Mouse (Mus musculus) liver, embryonic 14.5 days (tissue): ENCODE results near the gene Grin2c. TPM values are rescaled to one million over a fixed set of nuclear protein-coding genes. Genes with fewer than 3 reads are reported as not detected.

ENCODE experiments used
- ATAC-seq: fragments of 200-750 bp; cut with Nextera tagmentation; 2 replicates; pipeline ENCODE4 v1.8.0; 2017; ENCODE audit warnings: moderate number of reproducible peaks, mild to moderate bottlenecking, moderate library complexity; ENCODE audit not compliant: insufficient read depth
- DNase-seq, 3 experiments: peaks; one replicate each; pipeline ENCODE4 v3.0.0-alpha.2; 2012 to 2013; ENCODE audit warnings: low read depth in 3 of 3, low spot score in 3 of 3
- H3K27ac ChIP-seq: fragments of 300-500 bp; sonication (generic); 2 replicates; pipeline ENCODE4 v1.5.1; 2014; ENCODE audit warnings: moderate library complexity, mild to moderate bottlenecking, control low read depth, inconsistent platforms
- H3K27me3 ChIP-seq: fragments of 300-500 bp; sonication (generic); 2 replicates; pipeline ENCODE4 v1.6.1; 2014; ENCODE audit warnings: mild to moderate bottlenecking, low read length, moderate library complexity; ENCODE audit not compliant: control insufficient read depth, insufficient read depth
- H3K36me3 ChIP-seq: fragments of 300-500 bp; sonication (generic); replicated peaks from 2 replicates; pipeline ENCODE4 v1.6.1; 2014; ENCODE audit warnings: low read depth; ENCODE audit not compliant: control insufficient read depth, insufficient read depth
- H3K4me1 ChIP-seq, 2 experiments: fragments of 200-500 bp in 1 of 2; fragments of 300-500 bp in 1 of 2; sonication (generic) in 1 of 2; replicated peaks; 2 replicates each; pipeline ENCODE4 v1.6.1; 2012 to 2014; ENCODE audit warnings: antibody characterized with exemption in 1 of 2, inconsistent platforms in 1 of 2, low read length in 1 of 2; ENCODE audit not compliant: control insufficient read depth in 2 of 2, insufficient read depth in 2 of 2
- H3K4me2 ChIP-seq: fragments of 300-500 bp; sonication (generic); 2 replicates; pipeline ENCODE4 v1.6.1; 2014; ENCODE audit warnings: low read depth, mild to moderate bottlenecking, control low read depth, moderate library complexity
- H3K4me3 ChIP-seq, 2 experiments: fragments of 200-500 bp in 1 of 2; fragments of 300-500 bp in 1 of 2; sonication (generic) in 1 of 2; 2 replicates each; pipeline ENCODE4 v1.5.1; 2012 to 2014; ENCODE audit warnings: low read depth in 2 of 2, low read length in 2 of 2, mild to moderate bottlenecking in 2 of 2, control low read depth in 1 of 2, inconsistent platforms in 1 of 2, moderate library complexity in 1 of 2; ENCODE audit not compliant: insufficient read depth in 1 of 2
- H3K9ac ChIP-seq: fragments of 300-500 bp; sonication (generic); replicated peaks from 2 replicates; pipeline ENCODE4 v1.6.1; 2014; ENCODE audit warnings: mild to moderate bottlenecking, control low read depth, moderate library complexity
- H3K9me3 ChIP-seq: fragments of 300-500 bp; sonication (generic); 2 replicates; pipeline ENCODE4 v1.6.1; 2016; ENCODE audit warnings: low read length, mixed read lengths; ENCODE audit not compliant: control insufficient read depth
- CTCF ChIP-seq: IDR thresholded peaks from 2 replicates; pipeline ENCODE4 v1.5.1; 2016; ENCODE audit warnings: antibody characterized with exemption, low read depth, control low read depth
- EP300 ChIP-seq: IDR thresholded peaks from 2 replicates; pipeline ENCODE4 v1.6.1; 2016; ENCODE audit warnings: antibody characterized with exemption, low read depth
- WGBS: fragments of 180-500 bp; shearing (Covaris S2); extraction: QIAGEN DNeasy Blood & Tissue Kit; methylation state at CpG from one replicate; pipeline ENCODE4 v1.1.7; 2014; ENCODE audit not compliant: insufficient replicate concordance; 5-methylcytosine and 5-hydroxymethylcytosine counted together
- polyA plus RNA-seq, 2 experiments: library from polyadenylated mRNA; depleted of rRNA in 1 of 2; stranded (reverse) in 1 of 2; unstranded in 1 of 2; fragments of >200 nt; fragmentation: Nextera tagmentation in 1 of 2; extraction: Ambion mirVana in 1 of 2; gene quantifications; 2 replicates each; pipeline versions ENCODE4 v1.2.1 to v1.2.3; 2012 to 2014

The Grin2c gene
- polyA plus RNA-seq, 2 experiments: 0.05 to 0.17 TPM

- DNase-seq (no peak), ATAC-seq (no peak)
- peaks cover 0 to 11% of the 10 kb centered on the region in 2 experiments; a peak in 2 of 4 replicates for H3K4me1 ChIP-seq
- no peak for TF ChIP-seq EP300
- TF ChIP-seq CTCF: no peak
- no peaks in the 10 kb centered on the region for H3K9me3 ChIP-seq
- WGBS: 44% methylated on average over 5 of the region's 5 CpGs
- no peak overlapping the region for H3K27ac ChIP-seq
- no peak overlapping the region for H3K9ac ChIP-seq
- H3K4me3 ChIP-seq: no peak overlapping the region
- no peaks in the 10 kb centered on the region for H3K36me3 ChIP-seq
- H3K27me3 ChIP-seq: no peaks in the 10 kb centered on the region
- H3K4me2 ChIP-seq: no peak overlapping the region
Observed at GRCm38 (mm10) chr11:115215123-115215522, 51.9 kb downstream of the Grin2c start.

- no peak for TF ChIP-seq CTCF
- no peak for TF ChIP-seq EP300
- no peaks in the 10 kb centered on the region for H3K9me3 ChIP-seq
- H3K4me2 ChIP-seq: no peak overlapping the region
- H3K36me3 ChIP-seq: no peaks in the 10 kb centered on the region
- no peak for ATAC-seq
- H3K27me3 ChIP-seq: no peaks in the 10 kb centered on the region
- WGBS: 65% methylated on average over 13 of the region's 13 CpGs
- DNase-seq: no peak
- no peak overlapping the region for H3K27ac ChIP-seq
- no peak overlapping the region for H3K4me3 ChIP-seq
- H3K4me1 ChIP-seq: no peaks in the 10 kb centered on the region
- H3K9ac ChIP-seq: no peak overlapping the region
Observed at GRCm38 (mm10) chr11:115212116-115212515, 54.9 kb downstream of the Grin2c start.

- TF ChIP-seq CTCF: no peak
- TF ChIP-seq EP300: no peak
- no peak overlapping the region for H3K27ac ChIP-seq
- H3K9ac ChIP-seq: no peak overlapping the region
- H3K36me3 ChIP-seq: no peaks in the 10 kb centered on the region
- WGBS: 71% methylated on average over 7 of the region's 7 CpGs
- DNase-seq: no peak
- ATAC-seq: no peak
- H3K27me3 ChIP-seq: no peaks in the 10 kb centered on the region
- H3K4me3 ChIP-seq: no peak overlapping the region
- no peak overlapping the region for H3K4me2 ChIP-seq
- H3K4me1 ChIP-seq: no peaks in the 10 kb centered on the region
- H3K9me3 ChIP-seq: no peaks in the 10 kb centered on the region
Observed at GRCm38 (mm10) chr11:115209958-115210357, 57.1 kb downstream of the Grin2c start.

GRCm38 (mm10) chr11:115208776-115209732 lies 58.0 kb downstream of the Grin2c start:
- 65% methylated on average over 25 of the region's 25 CpGs for WGBS
- ATAC-seq (no peak), DNase-seq (no peak)
- TF ChIP-seq CTCF: no peak
- no peak for TF ChIP-seq EP300
- Histone ChIP-seq H3K9me3 (no peaks in the 10 kb centered on the region), H3K36me3 (no peaks in the 10 kb centered on the region), H3K9ac (no peak overlapping the region), H3K4me2 (no peak overlapping the region), H3K4me3 (no peak overlapping the region), H3K27me3 (no peaks in the 10 kb centered on the region), H3K27ac (no peak overlapping the region), H3K4me1 (no peaks in the 10 kb centered on the region)

GRCm38 (mm10) chr11:115208126-115208525 lies 58.9 kb downstream of the Grin2c start:
- Histone ChIP-seq H3K27ac (no peak overlapping the region), H3K4me3 (no peak overlapping the region), H3K9me3 (no peaks in the 10 kb centered on the region), H3K4me2 (no peak overlapping the region), H3K27me3 (no peaks in the 10 kb centered on the region), H3K4me1 (no peaks in the 10 kb centered on the region), H3K36me3 (no peaks in the 10 kb centered on the region), H3K9ac (no peak overlapping the region)
- no peak for ATAC-seq
- 84% methylated on average over 12 of the region's 12 CpGs for WGBS
- TF ChIP-seq EP300 (no peak), CTCF (no peak)
- no peak for DNase-seq
